Mouse (Mus musculus) heart, adult 2 months (tissue): ENCODE measurements around the gene Thsd4. TPM values are rescaled to one million over a fixed set of nuclear protein-coding genes. Genes with fewer than 3 reads are reported as not detected.
A peak's percentile ranks its signal among the peaks of the same experiment; 100 is the strongest.

ENCODE experiments used
- DNase-seq, 2 experiments: peaks; one replicate each; pipeline ENCODE4 v3.0.0; 2021
- H3K27ac ChIP-seq: fragments of 200-600 bp; 2 replicates; pipeline ENCODE4 v1.8.1; 2022
- H3K27me3 ChIP-seq: fragments of 200-500 bp; 2 replicates; pipeline ENCODE4 v1.6.1; 2012; ENCODE audit warnings: mild to moderate bottlenecking, low read length, inconsistent platforms, mixed read lengths; ENCODE audit not compliant: control insufficient read depth, insufficient read depth
- H3K36me3 ChIP-seq: fragments of 200-500 bp; 2 replicates; pipeline ENCODE4 v1.6.1; 2012; ENCODE audit warnings: low read length, inconsistent platforms; ENCODE audit not compliant: control insufficient read depth, insufficient read depth
- H3K4me1 ChIP-seq: fragments of 200-500 bp; 2 replicates; pipeline ENCODE4 v1.6.1; 2011; ENCODE audit warnings: low read length; ENCODE audit not compliant: control insufficient read depth, insufficient read depth
- H3K4me3 ChIP-seq: fragments of 200-600 bp; 2 replicates; pipeline ENCODE4 v1.8.1; 2022
- H3K79me2 ChIP-seq: fragments of 200-500 bp; replicated peaks from 2 replicates; pipeline ENCODE4 v1.6.1; 2012; ENCODE audit warnings: mild to moderate bottlenecking, inconsistent platforms, low read length, moderate library complexity, mixed read lengths; ENCODE audit not compliant: control insufficient read depth, insufficient read depth
- H3K9ac ChIP-seq: fragments of 200-500 bp; 2 replicates; pipeline ENCODE4 v1.6.1; 2012; ENCODE audit warnings: low read depth, mild to moderate bottlenecking, control low read depth, inconsistent platforms, low read length, mixed read lengths
- CTCF ChIP-seq: fragments of 200-600 bp; IDR thresholded peaks from 2 replicates; pipeline ENCODE4 v1.8.1; 2022; ENCODE audit warnings: antibody characterized with exemption, mild to moderate bottlenecking, moderate library complexity
- EP300 ChIP-seq: fragments of 200-500 bp; IDR thresholded peaks from 2 replicates; pipeline ENCODE4 v1.6.1; 2011; ENCODE audit warnings: low read depth, low read length, control low read depth; ENCODE audit not compliant: insufficient read depth
- POLR2A ChIP-seq: fragments of 200-500 bp; IDR thresholded peaks from 2 replicates; pipeline ENCODE4 v1.6.1; 2011; ENCODE audit warnings: mild to moderate bottlenecking, low read depth, low read length, control low read depth; ENCODE audit not compliant: insufficient read depth
- WGBS: fragments of 180-500 bp; shearing (Covaris S2); methylation state at CpG from one replicate; pipeline ENCODE4 v1.1.7; 2018; 5-methylcytosine and 5-hydroxymethylcytosine counted together
- intact Hi-C: fragments of 180-260 bp; cut with DNase I; formaldehyde crosslinking; loops from one replicate; pipeline ENCODE4 v1.15.1; 2025
- polyA plus RNA-seq: library from polyadenylated mRNA; depleted of rRNA; stranded (reverse); fragments of >200 nt; gene quantifications from 2 replicates; pipeline ENCODE4 v1.2.3, GENCODE M21; 2012
- total RNA-seq, 2 experiments: library from RNA; stranded (reverse); gene quantifications; 2 replicates each; pipeline ENCODE4 v1.2.3; 2021

Gene Thsd4
- total and polyA plus RNA-seq, 3 experiments = 3.5 to 5.2 (median 4.3) TPM

- H3K4me3 ChIP-seq = no peak overlapping the region
- H3K9ac ChIP-seq = no peak overlapping the region
- H3K27ac ChIP-seq = no peak overlapping the region
- H3K4me1 ChIP-seq = no peaks in the 10 kb centered on the region
- H3K79me2 ChIP-seq = no peaks in the 10 kb centered on the region
- intact Hi-C loops = no loop called here
- no peak for DNase-seq
- WGBS = 87% methylated on average over 4 of the region's 4 CpGs
- H3K27me3 ChIP-seq = no peaks in the 10 kb centered on the region
- H3K36me3 ChIP-seq = no peaks in the 10 kb centered on the region
- TF ChIP-seq POLR2A (no peak), CTCF (no peak), EP300 (no peak)
Observed at GRCm38 (mm10) chr9:59997725-59998124, 524.1 kb downstream of the Thsd4 start.

GRCm38 (mm10) chr9:59991407-59991806, 530.4 kb downstream of the Thsd4 start:
- no peaks in the 10 kb centered on the region for H3K4me1 ChIP-seq
- no peak for DNase-seq
- WGBS = 80% methylated on average over 5 of the region's 5 CpGs
- H3K27ac ChIP-seq = no peak overlapping the region
- no peak overlapping the region for H3K9ac ChIP-seq
- no peaks in the 10 kb centered on the region for H3K27me3 ChIP-seq
- no peaks in the 10 kb centered on the region for H3K79me2 ChIP-seq
- intact Hi-C loops = no loop called here
- TF ChIP-seq EP300 = no peak
- TF ChIP-seq POLR2A = no peak
- TF ChIP-seq CTCF = no peak
- no peak overlapping the region for H3K4me3 ChIP-seq
- H3K36me3 ChIP-seq = no peaks in the 10 kb centered on the region

GRCm38 (mm10) chr9:59989864-59990263, 532.0 kb downstream of the Thsd4 start:
- no peaks in the 10 kb centered on the region for H3K36me3 ChIP-seq
- H3K27me3 ChIP-seq = no peaks in the 10 kb centered on the region
- intact Hi-C loops = no loop called here
- no peak overlapping the region for H3K9ac ChIP-seq
- H3K4me1 ChIP-seq = no peaks in the 10 kb centered on the region
- no peaks in the 10 kb centered on the region for H3K79me2 ChIP-seq
- no peak overlapping the region for H3K4me3 ChIP-seq
- DNase-seq = peak; percentile 18 to 36
- TF ChIP-seq POLR2A (no peak), CTCF (peak; percentile 91)
- 2% methylated on average over 1 of the region's 1 CpGs for WGBS
- H3K27ac ChIP-seq = no peak overlapping the region

- no peak overlapping the region for H3K27ac ChIP-seq
- H3K79me2 ChIP-seq = no peaks in the 10 kb centered on the region
- H3K27me3 ChIP-seq = no peaks in the 10 kb centered on the region
- H3K4me3 ChIP-seq = no peak overlapping the region
- TF ChIP-seq POLR2A (no peak), EP300 (no peak), CTCF (no peak)
- 83% methylated on average over 3 of the region's 3 CpGs for WGBS
- no peak overlapping the region for H3K9ac ChIP-seq
- intact Hi-C loops = no loop called here
- no peak for DNase-seq
- no peaks in the 10 kb centered on the region for H3K4me1 ChIP-seq
- H3K36me3 ChIP-seq = no peaks in the 10 kb centered on the region
Observed at GRCm38 (mm10) chr9:59985900-59986572, 535.8 kb downstream of the Thsd4 start.

- Histone ChIP-seq H3K4me1 (no peaks in the 10 kb centered on the region), H3K36me3 (no peaks in the 10 kb centered on the region), H3K4me3 (no peak overlapping the region), H3K27me3 (no peaks in the 10 kb centered on the region), H3K27ac (no peak overlapping the region), H3K79me2 (no peaks in the 10 kb centered on the region), H3K9ac (no peak overlapping the region)
- no peak for TF ChIP-seq POLR2A
- TF ChIP-seq CTCF = no peak
- no peak for TF ChIP-seq EP300
- intact Hi-C loops = no loop called here
- WGBS = 62% methylated on average over 2 of the region's 2 CpGs
- DNase-seq = no peak
Observed at GRCm38 (mm10) chr9:59981116-59981515, 540.7 kb downstream of the Thsd4 start.

GRCm38 (mm10) chr9:59971263-59971662, 550.6 kb downstream of the Thsd4 start:
- H3K36me3 ChIP-seq = no peaks in the 10 kb centered on the region
- no peaks in the 10 kb centered on the region for H3K27me3 ChIP-seq
- DNase-seq = no peak
- intact Hi-C loops = no loop called here
- TF ChIP-seq POLR2A (no peak), EP300 (no peak), CTCF (no peak)
- 56% methylated on average over 4 of the region's 4 CpGs for WGBS
- no peak overlapping the region for H3K4me3 ChIP-seq
- no peak overlapping the region for H3K9ac ChIP-seq
- no peak overlapping the region for H3K27ac ChIP-seq
- H3K4me1 ChIP-seq = no peaks in the 10 kb centered on the region
- H3K79me2 ChIP-seq = no peaks in the 10 kb centered on the region
